Mouse (Mus musculus) kidney, adult 18-20 months (tissue): ENCODE measurements around the gene Rad51c.
"Not testable (repeated sequence)": the region's sequence is repeated elsewhere in the genome, so short reads cannot be mapped to it uniquely, and the experiment has no call there.

Experiments used
- DNase-seq: peaks from one replicate; pipeline ENCODE4 v3.0.0; 2021

The Rad51c gene

GRCm38 (mm10) chr11:87431813-87432212 lies 27.1 kb upstream of the Rad51c start:
- not testable (repeated sequence) for DNase-seq

- DNase-seq: no peak
Measured at GRCm38 (mm10) chr11:87430374-87430773, 25.6 kb upstream of the Rad51c start.

DNA sequence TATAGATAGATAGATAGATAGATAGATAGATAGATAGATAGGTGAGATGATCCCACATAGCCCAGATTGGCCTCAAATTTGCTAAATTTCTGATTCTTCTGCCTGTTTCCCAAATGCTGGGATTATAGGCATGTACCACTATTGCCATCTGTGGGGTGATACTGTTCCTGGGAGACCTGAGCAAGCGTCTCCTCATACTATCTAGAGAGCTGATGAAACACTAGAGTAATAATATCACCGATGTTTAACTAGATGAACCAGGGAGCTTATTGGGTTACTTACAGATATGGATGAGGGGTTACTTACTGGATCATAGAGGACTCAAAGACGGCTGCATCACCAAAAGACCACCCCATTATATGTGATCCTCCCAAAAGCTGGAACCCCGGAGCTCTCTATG lies 24.6 kb upstream of the Rad51c start:
- no peak for DNase-seq

GRCm38 (mm10) chr11:87428051-87428673 lies 23.4 kb upstream of the Rad51c start:
- no peak for DNase-seq

DNA sequence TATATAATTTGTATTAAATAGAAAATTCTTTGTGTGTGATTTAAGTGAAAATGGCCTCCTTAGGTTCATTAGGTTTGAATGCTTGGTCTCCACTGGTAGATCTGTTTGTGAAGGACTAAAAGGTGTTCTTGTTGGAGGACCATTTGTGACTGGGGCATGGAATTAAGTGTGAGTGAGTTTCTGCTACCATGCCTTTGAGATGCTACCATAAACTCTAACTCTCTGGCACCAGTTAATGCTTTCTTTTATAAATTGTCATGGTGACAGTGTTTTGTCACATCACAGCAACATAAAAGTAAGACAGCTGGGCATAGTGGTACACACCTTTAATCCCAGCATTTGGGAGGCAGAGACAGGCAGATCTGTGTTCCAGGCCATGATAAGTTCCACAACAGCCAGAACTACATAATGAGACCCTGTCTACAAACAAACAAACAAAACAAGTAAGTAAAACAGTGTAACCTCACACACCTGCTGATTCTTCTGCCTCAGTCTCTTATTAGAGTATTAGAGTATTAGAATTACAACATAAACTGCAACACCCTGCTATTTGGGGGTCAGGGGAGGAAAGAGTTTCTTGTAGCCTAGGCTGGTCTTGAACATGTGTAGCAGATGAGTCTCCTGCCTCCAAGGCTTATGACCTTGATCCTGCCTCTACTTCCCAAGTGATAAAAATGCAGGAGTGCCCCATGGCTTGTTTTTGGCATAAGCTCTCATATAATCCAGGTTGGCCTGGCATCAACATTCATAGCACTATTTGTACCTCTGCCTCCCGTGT lies 22.7 kb upstream of the Rad51c start:
- DNase-seq: no peak

GRCm38 (mm10) chr11:87426450-87427250 lies 21.9 kb upstream of the Rad51c start:
- peak; percentile 86 for DNase-seq

GRCm38 (mm10) chr11:87426121-87426449 lies 21.3 kb upstream of the Rad51c start:
- no peak for DNase-seq

GRCm38 (mm10) chr11:87423551-87424325 lies 19.0 kb upstream of the Rad51c start:
- no peak for DNase-seq

GRCm38 (mm10) chr11:87422511-87423340 lies 18.0 kb upstream of the Rad51c start:
- DNase-seq: peak; percentile 88

DNA sequence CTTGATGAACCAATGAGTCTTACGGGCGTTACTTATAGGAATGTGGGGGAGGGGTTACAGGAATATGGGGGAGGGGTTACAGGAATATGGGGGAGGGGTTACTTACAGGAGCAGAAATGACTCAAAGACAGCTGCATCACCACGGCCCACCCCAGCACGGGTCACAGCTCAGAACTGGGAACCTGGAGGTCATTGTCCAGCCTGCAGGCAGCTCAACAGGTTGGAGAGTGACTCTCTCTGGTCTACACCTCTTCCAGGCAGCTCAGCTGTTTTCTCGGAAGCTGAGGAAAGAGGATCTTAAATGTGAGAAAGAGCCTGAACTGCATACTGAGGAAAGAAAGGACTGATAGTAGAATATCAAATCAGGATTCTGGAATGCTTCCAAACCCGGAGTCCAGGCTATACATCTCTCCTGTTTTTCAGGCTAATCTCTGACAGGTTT lies 17.0 kb upstream of the Rad51c start:
- no peak for DNase-seq

- no peak for DNase-seq
Measured at GRCm38 (mm10) chr11:87420861-87421260, 16.1 kb upstream of the Rad51c start.

DNA sequence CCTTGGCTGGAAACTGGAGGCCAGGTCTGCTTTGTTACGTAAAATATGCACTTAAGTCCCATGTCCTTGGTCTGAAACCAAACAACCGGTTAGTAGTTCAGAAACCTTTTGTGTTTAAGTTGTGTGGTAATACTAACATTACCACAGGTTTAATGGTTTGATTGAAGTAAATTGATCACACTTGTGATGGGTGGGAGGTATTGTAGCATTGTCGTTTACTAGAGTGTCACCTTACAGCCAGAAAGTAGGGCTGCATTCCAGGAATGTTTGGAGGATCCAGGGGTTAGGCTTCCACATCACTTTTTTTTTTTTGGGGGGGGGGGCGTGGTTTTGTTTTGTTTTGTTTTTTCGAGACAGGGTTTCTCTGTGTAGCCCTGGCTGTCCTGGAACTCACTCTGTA lies 11.4 kb upstream of the Rad51c start:
- no peak for DNase-seq

- not testable (repeated sequence) for DNase-seq
Measured at GRCm38 (mm10) chr11:87413412-87413811, 8.7 kb upstream of the Rad51c start.

- peak; percentile 97 for DNase-seq
Measured at GRCm38 (mm10) chr11:87404111-87404853, 472 bp downstream of the Rad51c start.

GRCm38 (mm10) chr11:87398402-87398801 lies 6.4 kb downstream of the Rad51c start:
- DNase-seq: no peak

GRCm38 (mm10) chr11:87393855-87394254 lies 10.9 kb downstream of the Rad51c start:
- DNase-seq: peak; percentile 25

DNA sequence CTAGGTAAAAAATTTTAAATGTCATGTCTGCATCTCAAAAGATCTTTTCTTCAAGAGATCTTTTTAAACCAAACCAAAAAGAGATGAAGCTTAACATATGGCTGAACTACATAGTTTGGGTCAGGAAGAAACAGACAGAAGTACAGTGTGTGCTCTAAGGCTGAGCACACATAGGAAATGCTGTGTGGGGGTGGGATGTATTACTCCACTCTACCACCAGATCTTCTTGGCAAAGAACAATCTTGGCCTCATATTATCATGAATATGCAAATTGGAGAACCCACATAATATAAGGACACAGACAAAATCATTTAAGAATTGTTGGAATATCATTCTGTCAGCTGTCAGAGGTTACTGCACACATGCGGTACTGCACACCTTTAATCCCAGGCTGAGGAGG lies 19.1 kb downstream of the Rad51c start:
- DNase-seq: no peak

DNA sequence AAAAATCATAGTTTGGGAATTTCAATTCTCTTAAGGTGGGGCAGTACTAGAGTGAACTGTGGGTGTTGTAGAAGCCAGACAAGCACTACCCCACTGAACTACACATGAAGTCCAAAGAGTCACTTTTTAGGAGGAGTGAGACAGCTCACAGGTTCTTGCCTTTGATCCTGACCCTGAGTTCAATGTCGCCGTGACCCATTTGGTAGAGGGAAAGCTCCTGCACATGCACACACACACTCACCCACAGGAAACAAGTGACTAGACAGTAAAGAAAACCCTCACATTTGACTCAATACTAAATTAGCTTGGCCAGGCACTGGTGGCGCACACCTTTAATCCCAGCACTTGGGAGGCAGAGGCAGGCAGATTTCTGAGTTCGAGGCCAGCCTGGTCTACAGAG lies 20.2 kb downstream of the Rad51c start:
- no peak for DNase-seq

DNA sequence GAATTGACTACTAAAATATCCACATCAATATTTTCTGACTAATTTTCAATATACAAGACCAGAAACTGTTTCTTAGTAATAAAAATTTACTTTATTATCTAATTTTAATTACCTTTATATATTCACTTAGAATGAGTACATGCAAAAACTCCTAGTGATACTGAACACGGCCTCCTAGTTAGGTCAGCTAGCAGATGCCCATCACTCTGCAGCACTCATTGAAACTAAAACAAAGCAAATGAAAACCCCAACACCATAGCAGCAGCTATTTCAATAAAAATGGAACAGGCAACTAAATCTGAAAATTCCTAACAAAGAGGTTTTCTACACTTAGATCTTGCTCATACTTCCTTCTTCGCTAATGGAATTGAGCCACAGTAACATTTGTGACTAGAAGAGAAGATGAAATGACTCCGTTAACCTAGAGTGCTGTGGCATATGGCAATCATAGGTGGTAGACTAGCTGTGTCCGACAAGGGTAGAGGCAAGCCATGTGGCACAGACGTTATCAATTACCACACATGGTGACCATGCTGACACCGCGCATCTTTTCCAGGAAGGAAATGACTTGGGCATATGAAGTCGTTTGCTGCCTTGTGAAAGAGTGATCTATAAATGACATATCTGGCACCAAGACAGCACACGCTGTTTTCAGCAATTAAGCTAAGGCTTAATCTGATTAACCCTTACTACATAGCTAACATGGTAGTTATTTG lies 36.7 kb downstream of the Rad51c start:
- DNase-seq: no peak

- no peak for DNase-seq
Measured at GRCm38 (mm10) chr11:87367061-87367460, 37.7 kb downstream of the Rad51c start.

DNA sequence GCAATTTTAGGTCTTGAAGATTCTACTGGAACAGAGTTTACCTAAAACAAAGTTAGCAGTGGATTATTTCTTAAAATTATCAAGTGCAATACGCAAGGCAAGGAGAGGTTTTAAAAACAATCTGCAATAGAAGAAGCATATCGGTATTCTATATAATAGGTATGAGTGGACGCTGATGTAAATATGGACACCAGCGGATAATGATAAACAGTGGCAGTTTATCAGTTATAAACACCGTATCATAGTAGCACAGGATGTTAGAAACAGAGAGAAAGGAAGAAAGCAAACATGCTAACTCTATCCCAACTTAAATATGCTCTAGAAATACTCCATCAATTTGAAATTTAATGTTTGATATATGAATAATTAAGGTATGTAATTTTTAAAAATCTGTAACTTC lies 39.6 kb downstream of the Rad51c start:
- no peak for DNase-seq
